Mouse (Mus musculus) stomach, postnatal 0 days (tissue): ENCODE measurements around the gene Zfp119b.

ENCODE experiments used
- CTCF ChIP-seq: IDR thresholded peaks from 2 replicates; pipeline ENCODE4 v1.5.1; 2016; ENCODE audit warnings: antibody characterized with exemption, low read depth, mild to moderate bottlenecking, moderate library complexity
- EP300 ChIP-seq: optimal IDR thresholded peaks from 2 replicates; pipeline ENCODE3; 2016; ENCODE audit warnings: antibody characterized with exemption

DNA sequence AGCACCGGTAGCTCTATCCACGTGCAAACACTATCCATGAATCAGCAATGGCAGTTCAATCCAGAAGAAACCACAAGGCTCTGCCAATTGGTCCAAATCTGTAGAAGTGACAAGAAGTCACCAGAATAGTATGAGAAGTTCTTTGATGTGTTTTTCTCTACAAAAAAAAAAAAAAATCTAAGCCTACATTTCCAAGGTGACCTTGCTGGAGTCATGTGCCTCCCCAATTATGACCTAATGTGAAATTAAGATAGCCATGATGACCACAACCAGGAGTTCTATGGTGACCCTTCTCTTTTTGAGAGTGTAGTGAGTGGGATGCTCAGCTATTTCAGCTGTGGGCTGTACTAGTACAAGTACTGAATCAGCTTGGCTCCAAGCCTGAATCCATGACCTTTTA, at the start of gene Zfp119b:
- TF ChIP-seq EP300 (no peak), CTCF (no peak)
